Mouse (Mus musculus): ENCODE data around the gene Hmgn5. TPM values are rescaled to one million over a fixed set of nuclear protein-coding genes. Genes with fewer than 3 reads are reported as not detected.

Gene Hmgn5
- polyA plus RNA-seq (2012; rRNA removed), result 22.9 and 29.5 TPM in 2 replicates

DNA sequence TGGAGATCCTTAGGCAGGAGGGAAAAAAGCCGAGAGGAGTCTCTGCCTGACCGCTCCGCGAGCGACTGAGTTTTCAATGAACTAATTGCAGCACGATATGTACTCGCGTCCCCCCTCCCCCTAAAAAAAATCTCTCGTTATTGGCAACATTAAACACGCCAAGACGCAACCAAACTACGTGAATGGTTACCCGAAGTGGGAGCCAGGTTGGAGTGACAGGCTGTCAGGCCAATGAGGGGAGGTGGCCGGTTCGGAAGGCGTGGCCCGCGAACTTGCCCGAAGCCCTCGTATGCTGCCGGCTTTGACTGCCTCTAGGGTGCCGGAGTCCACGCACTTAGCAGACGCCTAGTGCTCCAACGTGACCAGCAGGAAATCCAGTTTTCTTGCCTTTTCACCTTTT is at the start of gene Hmgn5:
Gene Hmgn5 (minus strand): TSS at position 122 of the 400 bp plus-strand sequence.

Other genes starting within 250 kb of the Hmgn5 start
- gene Brwd3, start 179.0 kb downstream of the Hmgn5 start, polyA plus RNA-seq (2012; rRNA removed), result 1.3 and 1.4 TPM in 2 replicates
- 29.3 and 34.7 TPM in 2 replicates for gene Sh3bgrl, start 82.0 kb upstream of the Hmgn5 start, polyA plus RNA-seq (2012; rRNA removed)
- gene Gm6377, start 183.4 kb upstream of the Hmgn5 start, polyA plus RNA-seq (2012; rRNA removed), result 0.26 and 0.37 TPM in 2 replicates

Measured in liver, embryonic 14 days (tissue).